Mouse (Mus musculus): ENCODE measurements around the gene Plbd2. TPM values are rescaled to one million over a fixed set of nuclear protein-coding genes. Genes with fewer than 3 reads are reported as not detected.

Plbd2 gene
- polyA plus RNA-seq, 1 experiment from 2014 or later = 35.1 TPM

DNA sequence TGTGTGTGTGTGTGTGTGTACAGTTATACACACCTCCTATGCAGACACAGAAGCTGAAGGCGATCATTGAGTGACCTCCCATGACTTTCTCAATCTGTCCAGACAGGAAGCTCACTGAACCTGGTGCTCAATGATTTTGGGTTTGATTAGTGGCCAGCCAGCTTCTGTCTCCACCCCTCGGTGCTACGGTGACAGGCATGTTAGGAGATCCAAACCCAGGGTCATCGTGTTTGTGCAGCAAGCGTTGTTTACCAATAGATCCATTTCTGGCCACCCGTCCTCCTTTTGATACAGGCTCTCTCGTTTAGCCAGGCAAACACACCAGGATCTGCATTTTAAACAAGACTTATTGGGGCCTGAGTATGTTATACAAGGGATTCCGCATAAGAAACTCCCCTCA lies 28.2 kb upstream of the Plbd2 start:
- H3K27ac ChIP-seq (ENCODE audit: low read depth, low read length) = no peak overlapping the region
- H3K4me3 ChIP-seq (ENCODE audit: low read depth, low read length) = no peak overlapping the region
- 77% methylated on average over 8 of the region's 8 CpGs for WGBS
- ATAC-seq (replicated peaks; ENCODE audit: low FRiP score) (no peak), DNase-seq (ENCODE audit: low spot score) (no peak)
- H3K27me3 ChIP-seq (replicated peaks; ENCODE audit: control insufficient read depth, insufficient read depth, low read length) = no peaks in the 10 kb centered on the region
- no peak overlapping the region for H3K4me2 ChIP-seq
- H3K9ac ChIP-seq (ENCODE audit: low read depth, low read length) = no peak overlapping the region
- H3K36me3 ChIP-seq (ENCODE audit: control insufficient read depth, insufficient read depth, low read length) = peaks cover 10% of the 10 kb centered on the region; the same call in 1 of the 2 replicates
- H3K9me3 ChIP-seq (ENCODE audit: control insufficient read depth, low read length) = no peaks in the 10 kb centered on the region
- no peaks in the 10 kb centered on the region for H3K4me1 ChIP-seq (replicated peaks; ENCODE audit: control insufficient read depth, insufficient read depth, low read length)

DNA sequence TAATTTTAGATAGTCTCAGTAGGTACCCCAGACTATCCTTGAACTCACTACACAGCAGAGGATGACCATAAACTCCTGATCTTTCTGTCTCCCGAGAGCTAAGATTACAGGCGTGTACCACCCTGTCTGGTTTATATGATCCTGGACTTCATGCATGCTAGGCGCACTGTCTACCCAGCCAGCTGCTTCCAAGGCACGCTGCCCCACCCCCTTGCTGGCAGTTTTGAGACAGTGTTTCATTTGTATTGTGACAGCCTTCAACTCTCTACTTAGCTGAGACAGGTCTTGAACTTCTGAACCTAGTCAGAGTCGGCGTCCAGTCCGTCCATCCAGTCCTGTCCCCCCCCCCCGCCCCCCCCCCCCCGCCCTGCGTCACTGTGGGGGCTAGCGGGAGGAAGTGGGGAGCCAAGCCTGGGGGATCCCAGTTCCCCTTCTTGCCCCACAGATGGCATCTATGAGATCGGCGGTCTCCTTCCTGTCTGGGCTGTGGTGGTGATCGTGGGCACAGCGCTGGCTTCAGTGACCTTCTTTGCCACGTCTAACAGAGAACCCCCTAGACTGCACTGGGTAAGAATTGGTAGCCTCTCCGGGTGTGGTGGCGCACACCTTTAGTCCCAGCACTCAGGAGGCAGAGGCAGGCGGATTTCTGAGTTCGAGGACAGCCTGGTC lies 24.0 kb upstream of the Plbd2 start:
- ATAC-seq (replicated peaks; ENCODE audit: low FRiP score) = no peak
- WGBS = 73% methylated on average over 18 of the region's 20 CpGs
- no peak for DNase-seq (ENCODE audit: low spot score)
- H3K27ac ChIP-seq (ENCODE audit: low read depth, low read length) = no peak overlapping the region
- no peak overlapping the region for H3K4me3 ChIP-seq (ENCODE audit: low read depth, low read length)
- no peaks in the 10 kb centered on the region for H3K9me3 ChIP-seq (ENCODE audit: control insufficient read depth, low read length)
- no peaks in the 10 kb centered on the region for H3K27me3 ChIP-seq (replicated peaks; ENCODE audit: control insufficient read depth, insufficient read depth, low read length)
- peaks cover 9% of the 10 kb centered on the region; the same call in 1 of the 2 replicates for H3K4me1 ChIP-seq (replicated peaks; ENCODE audit: control insufficient read depth, insufficient read depth, low read length)
- H3K36me3 ChIP-seq (ENCODE audit: control insufficient read depth, insufficient read depth, low read length) = no peaks in the 10 kb centered on the region; the same call in 1 of the 2 replicates
- H3K4me2 ChIP-seq = no peak overlapping the region
- H3K9ac ChIP-seq (ENCODE audit: low read depth, low read length) = no peak overlapping the region

DNA sequence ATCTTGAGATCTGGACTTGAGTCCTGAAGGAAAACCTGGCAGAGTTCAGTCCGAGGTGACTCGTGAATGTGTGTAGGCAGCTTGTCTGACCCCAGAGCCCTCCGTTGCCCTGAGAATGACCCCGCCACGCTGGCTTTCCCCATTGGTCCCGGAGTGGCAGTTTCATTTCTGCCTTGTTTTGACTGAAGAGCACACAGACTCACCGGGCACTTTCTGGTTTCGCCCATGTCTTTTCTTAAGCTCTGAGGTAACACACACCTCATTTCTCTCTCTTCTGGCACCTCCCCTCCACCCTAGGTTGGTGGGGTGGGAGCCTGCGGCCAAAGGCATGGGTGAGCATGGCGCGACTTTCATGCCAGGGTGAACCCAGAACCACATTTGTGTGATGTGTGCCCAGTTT lies 22.9 kb upstream of the Plbd2 start:
- Histone ChIP-seq H3K36me3 (ENCODE audit: control insufficient read depth, insufficient read depth, low read length) (no peaks in the 10 kb centered on the region; the same call in 1 of the 2 replicates), H3K4me2 (no peak overlapping the region), H3K27ac (ENCODE audit: low read depth, low read length) (no peak overlapping the region), H3K9ac (ENCODE audit: low read depth, low read length) (no peak overlapping the region), H3K27me3 (replicated peaks; ENCODE audit: control insufficient read depth, insufficient read depth, low read length) (no peaks in the 10 kb centered on the region), H3K4me3 (ENCODE audit: low read depth, low read length) (no peak overlapping the region), H3K9me3 (ENCODE audit: control insufficient read depth, low read length) (no peaks in the 10 kb centered on the region), H3K4me1 (replicated peaks; ENCODE audit: control insufficient read depth, insufficient read depth, low read length) (peaks cover 9% of the 10 kb centered on the region; the same call in 1 of the 2 replicates)
- DNase-seq (ENCODE audit: low spot score) = no peak
- 75% methylated on average over 11 of the region's 11 CpGs for WGBS
- no peak for ATAC-seq (replicated peaks; ENCODE audit: low FRiP score)

DNA sequence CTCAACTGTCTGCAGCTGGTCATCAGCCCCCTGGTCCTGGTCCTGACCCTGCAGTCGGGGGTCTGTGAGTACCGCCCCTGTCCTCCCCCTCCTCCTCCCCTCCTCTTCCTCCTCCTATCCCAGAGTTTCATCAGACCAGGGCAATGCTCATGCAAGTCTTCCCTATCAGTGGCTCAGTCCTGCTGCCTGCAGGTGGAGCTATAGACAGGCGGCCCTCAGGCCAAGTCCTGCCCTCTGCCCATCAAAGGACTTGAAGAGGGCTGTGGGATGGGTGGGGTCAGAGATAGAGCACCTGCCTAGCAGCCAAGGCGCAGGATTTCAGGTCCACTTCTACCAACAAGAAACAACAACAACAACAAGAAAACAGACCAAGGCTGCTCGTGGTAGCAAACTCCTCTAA lies 22.3 kb upstream of the Plbd2 start:
- H3K9me3 ChIP-seq (ENCODE audit: control insufficient read depth, low read length) = no peaks in the 10 kb centered on the region
- H3K4me1 ChIP-seq (replicated peaks; ENCODE audit: control insufficient read depth, insufficient read depth, low read length) = peaks cover 9% of the 10 kb centered on the region; the same call in 1 of the 2 replicates
- no peak overlapping the region for H3K4me2 ChIP-seq
- H3K27me3 ChIP-seq (replicated peaks; ENCODE audit: control insufficient read depth, insufficient read depth, low read length) = no peaks in the 10 kb centered on the region
- no peak overlapping the region for H3K4me3 ChIP-seq (ENCODE audit: low read depth, low read length)
- peak; percentile 49; the same call in 1 of the 2 replicates for ATAC-seq (replicated peaks; ENCODE audit: low FRiP score)
- no peak overlapping the region for H3K9ac ChIP-seq (ENCODE audit: low read depth, low read length)
- DNase-seq (ENCODE audit: low spot score) = no peak
- no peaks in the 10 kb centered on the region; the same call in 1 of the 2 replicates for H3K36me3 ChIP-seq (ENCODE audit: control insufficient read depth, insufficient read depth, low read length)
- no peak overlapping the region for H3K27ac ChIP-seq (ENCODE audit: low read depth, low read length)
- WGBS = 46% methylated on average over 5 of the region's 5 CpGs

DNA sequence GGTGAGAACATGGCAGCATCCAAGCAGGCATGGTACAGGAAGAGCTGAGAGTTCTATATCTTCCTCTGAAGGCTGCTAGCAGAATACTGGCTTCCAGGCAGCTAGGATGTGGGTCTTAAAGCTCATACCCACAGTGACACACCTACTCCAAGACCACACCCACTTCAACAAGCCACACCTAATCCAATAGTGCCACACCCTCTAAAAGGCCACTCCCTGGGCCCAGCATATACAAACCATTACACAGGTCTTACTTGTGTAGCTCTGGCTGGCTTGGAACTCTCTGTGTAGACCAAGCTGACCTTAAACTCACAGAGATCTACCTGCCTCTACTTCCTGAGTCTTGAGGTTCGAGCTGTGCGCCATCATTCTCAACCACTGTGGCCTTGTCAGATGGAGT lies 21.3 kb upstream of the Plbd2 start:
- peak; percentile 45; the same call in 1 of the 2 replicates for ATAC-seq (replicated peaks; ENCODE audit: low FRiP score)

DNA sequence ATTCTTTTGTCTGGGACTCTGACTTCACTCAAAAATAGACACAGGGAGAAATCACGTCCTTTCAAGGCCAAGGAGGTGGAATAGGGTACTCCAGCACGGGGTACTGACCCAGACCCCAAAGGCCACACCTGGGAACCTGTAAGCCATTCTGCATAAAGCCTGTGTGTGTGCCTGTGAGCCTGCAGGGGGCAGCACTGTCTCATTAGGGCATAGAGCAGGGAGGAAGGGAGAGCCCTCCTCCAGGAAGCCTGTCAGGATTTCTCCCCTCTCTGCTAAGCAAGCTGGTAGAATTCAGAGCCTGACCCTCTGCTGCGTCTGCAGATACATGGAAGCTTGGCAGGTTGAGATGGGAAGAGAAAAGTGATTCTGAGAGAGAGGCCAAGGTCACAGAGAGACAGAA lies 19.2 kb upstream of the Plbd2 start:
- 76% methylated on average over 3 of the region's 3 CpGs for WGBS
- no peak for DNase-seq (ENCODE audit: low spot score)

More for the DNA sequence above, 21.3 kb upstream of the Plbd2 start:
- WGBS = 86% methylated on average over 2 of the region's 2 CpGs
- Histone ChIP-seq H3K9me3 (ENCODE audit: control insufficient read depth, low read length) (no peaks in the 10 kb centered on the region), H3K4me2 (no peak overlapping the region), H3K36me3 (ENCODE audit: control insufficient read depth, insufficient read depth, low read length) (no peaks in the 10 kb centered on the region; the same call in 1 of the 2 replicates), H3K27ac (ENCODE audit: low read depth, low read length) (no peak overlapping the region), H3K4me1 (replicated peaks; ENCODE audit: control insufficient read depth, insufficient read depth, low read length) (peaks cover 9% of the 10 kb centered on the region; the same call in 1 of the 2 replicates), H3K27me3 (replicated peaks; ENCODE audit: control insufficient read depth, insufficient read depth, low read length) (no peaks in the 10 kb centered on the region), H3K4me3 (ENCODE audit: low read depth, low read length) (no peak overlapping the region), H3K9ac (ENCODE audit: low read depth, low read length) (no peak overlapping the region)
- DNase-seq (ENCODE audit: low spot score) = no peak

DNA sequence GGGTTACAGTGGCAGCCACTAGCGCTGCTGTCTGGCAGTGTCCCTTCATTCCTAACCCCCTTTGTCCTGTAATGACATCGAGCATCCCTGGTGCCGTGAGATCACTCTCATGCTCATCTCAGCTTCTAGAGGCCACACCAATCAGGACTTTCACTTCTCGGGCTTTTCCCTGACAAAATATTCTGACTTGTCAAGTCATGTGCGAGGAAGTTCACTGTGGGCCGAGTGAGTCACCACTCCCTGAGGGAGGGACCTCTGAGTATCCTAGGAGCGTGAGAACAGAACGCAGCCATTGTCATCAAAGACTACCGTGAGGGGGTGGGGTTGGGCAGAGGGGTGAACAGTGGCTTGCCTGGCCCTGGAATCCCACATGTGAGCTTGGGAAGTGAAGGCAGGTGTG lies 14.1 kb upstream of the Plbd2 start:
- Histone ChIP-seq H3K4me1 (replicated peaks; ENCODE audit: control insufficient read depth, insufficient read depth, low read length) (peaks cover 11% of the 10 kb centered on the region), H3K4me2 (no peak overlapping the region), H3K36me3 (ENCODE audit: control insufficient read depth, insufficient read depth, low read length) (no peaks in the 10 kb centered on the region), H3K27ac (ENCODE audit: low read depth, low read length) (no peak overlapping the region), H3K27me3 (replicated peaks; ENCODE audit: control insufficient read depth, insufficient read depth, low read length) (no peaks in the 10 kb centered on the region), H3K9me3 (ENCODE audit: control insufficient read depth, low read length) (no peaks in the 10 kb centered on the region), H3K4me3 (ENCODE audit: low read depth, low read length) (no peak overlapping the region), H3K9ac (ENCODE audit: low read depth, low read length) (no peak overlapping the region)
- 63% methylated on average over 9 of the region's 9 CpGs for WGBS
- ATAC-seq (replicated peaks; ENCODE audit: low FRiP score) = no peak
- DNase-seq (ENCODE audit: low spot score) = no peak

More for the DNA sequence above, 19.2 kb upstream of the Plbd2 start:
- Histone ChIP-seq H3K9me3 (ENCODE audit: control insufficient read depth, low read length) (no peaks in the 10 kb centered on the region), H3K4me3 (ENCODE audit: low read depth, low read length) (no peak overlapping the region), H3K4me1 (replicated peaks; ENCODE audit: control insufficient read depth, insufficient read depth, low read length) (peaks cover 9% of the 10 kb centered on the region; the same call in 1 of the 2 replicates), H3K36me3 (ENCODE audit: control insufficient read depth, insufficient read depth, low read length) (no peaks in the 10 kb centered on the region; the same call in 1 of the 2 replicates), H3K27ac (ENCODE audit: low read depth, low read length) (no peak overlapping the region), H3K9ac (ENCODE audit: low read depth, low read length) (no peak overlapping the region), H3K4me2 (no peak overlapping the region), H3K27me3 (replicated peaks; ENCODE audit: control insufficient read depth, insufficient read depth, low read length) (no peaks in the 10 kb centered on the region)
- no peak for ATAC-seq (replicated peaks; ENCODE audit: low FRiP score)

DNA sequence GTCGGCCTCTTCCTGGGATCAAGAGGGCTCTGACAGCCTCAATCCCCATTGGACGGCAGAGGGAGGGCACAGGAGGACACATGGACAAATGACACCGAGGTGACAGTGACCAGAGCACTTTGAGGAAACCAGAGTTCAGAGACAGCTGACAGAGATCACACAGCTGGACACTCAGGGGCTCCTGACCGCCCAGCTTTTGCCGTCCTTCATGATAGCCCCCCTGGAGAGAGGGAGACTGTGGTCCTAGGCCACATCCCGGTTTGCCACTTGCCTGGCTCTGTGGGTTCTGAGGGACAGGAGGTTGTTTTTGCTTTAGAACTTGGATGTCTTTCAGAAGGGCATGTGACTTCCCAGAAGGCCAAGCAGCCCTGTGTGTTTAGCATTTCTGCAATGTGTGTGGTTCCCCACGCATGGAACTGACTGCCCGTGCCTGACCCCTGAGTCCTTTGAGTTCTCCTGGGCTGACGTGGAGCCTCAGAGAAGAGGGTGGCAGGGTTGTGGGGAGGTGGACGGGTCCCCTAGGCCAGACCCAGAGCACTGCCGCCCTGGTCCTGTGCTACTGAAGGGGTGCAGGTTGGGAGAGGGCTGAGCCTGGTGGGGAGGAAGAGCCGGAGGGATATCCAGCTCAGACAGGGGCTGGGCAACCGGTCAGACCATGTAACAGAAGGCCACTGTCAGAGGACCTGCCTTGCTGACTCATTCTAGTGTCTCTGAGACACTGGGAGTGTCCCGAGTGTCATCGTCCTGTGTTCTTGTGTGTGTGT lies 13.0 kb upstream of the Plbd2 start:
- no peak for DNase-seq (ENCODE audit: low spot score)
- Histone ChIP-seq H3K27ac (ENCODE audit: low read depth, low read length) (no peak overlapping the region), H3K4me2 (no peak overlapping the region), H3K4me1 (replicated peaks; ENCODE audit: control insufficient read depth, insufficient read depth, low read length) (peaks cover 15% of the 10 kb centered on the region), H3K9me3 (ENCODE audit: control insufficient read depth, low read length) (no peaks in the 10 kb centered on the region), H3K36me3 (ENCODE audit: control insufficient read depth, insufficient read depth, low read length) (no peaks in the 10 kb centered on the region), H3K4me3 (ENCODE audit: low read depth, low read length) (no peak overlapping the region), H3K27me3 (replicated peaks; ENCODE audit: control insufficient read depth, insufficient read depth, low read length) (no peaks in the 10 kb centered on the region), H3K9ac (ENCODE audit: low read depth, low read length) (no peak overlapping the region)
- WGBS = 55% methylated on average over 15 of the region's 15 CpGs
- ATAC-seq (replicated peaks; ENCODE audit: low FRiP score) = peak; percentile 30; the same call in 1 of the 2 replicates

All from liver, embryonic 11.5 days (tissue).